Mouse (Mus musculus): ENCODE data around the gene Tbx6. TPM values are rescaled to one million over a fixed set of nuclear protein-coding genes. Genes with fewer than 3 reads are reported as not detected.

Gene Tbx6
- not detected in 2 replicates for polyA plus RNA-seq (2012; ENCODE audit: insufficient read depth, insufficient read length, missing spikeins)

DNA sequence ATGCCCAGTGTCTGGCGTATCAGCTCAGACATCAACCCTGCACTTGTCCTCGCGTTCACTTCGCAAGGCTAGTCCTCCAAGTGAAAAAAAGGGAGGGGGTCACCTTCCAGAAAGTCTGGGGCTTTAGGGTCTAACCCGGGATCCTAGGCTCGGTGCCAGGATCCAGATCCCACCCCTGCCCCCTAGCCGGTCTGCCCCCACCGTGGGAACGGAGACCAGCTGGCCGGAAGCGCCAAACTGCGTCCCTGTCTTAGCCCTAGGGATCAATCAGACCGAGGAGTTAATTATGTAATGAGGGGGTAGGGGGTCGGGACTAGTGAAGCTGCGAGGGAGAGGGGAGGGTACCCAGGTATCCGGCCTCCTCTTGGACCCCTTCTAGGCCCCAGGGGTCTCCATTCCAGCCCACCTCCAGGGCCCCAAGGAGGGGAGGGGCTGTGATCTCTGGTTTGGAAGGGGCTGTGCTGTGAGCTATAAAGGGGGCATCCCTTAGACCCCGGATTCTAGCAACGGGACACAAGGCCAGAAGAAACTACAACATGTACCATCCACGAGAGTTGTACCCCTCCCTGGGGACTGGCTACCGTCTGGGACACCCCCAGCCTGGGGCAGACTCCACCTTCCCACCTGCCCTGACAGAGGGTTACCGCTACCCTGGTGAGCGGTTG lies at the start of gene Tbx6:
TSS of gene Tbx6 (plus strand) at position 513 of the 665 bp plus-strand sequence.
- H3K27ac ChIP-seq (replicated peaks; ENCODE audit: low read depth, low read length), result peak within 1 kb of the TSS; percentile 58
- H3K4me1 ChIP-seq (ENCODE audit: control insufficient read depth, insufficient read depth, insufficient read length, low read length), result peaks cover 8% of the 10 kb centered on the region
- peak within 1 kb of the TSS; percentile 58 for H3K4me3 ChIP-seq (ENCODE audit: insufficient read depth, low read depth, low read length)

DNA sequence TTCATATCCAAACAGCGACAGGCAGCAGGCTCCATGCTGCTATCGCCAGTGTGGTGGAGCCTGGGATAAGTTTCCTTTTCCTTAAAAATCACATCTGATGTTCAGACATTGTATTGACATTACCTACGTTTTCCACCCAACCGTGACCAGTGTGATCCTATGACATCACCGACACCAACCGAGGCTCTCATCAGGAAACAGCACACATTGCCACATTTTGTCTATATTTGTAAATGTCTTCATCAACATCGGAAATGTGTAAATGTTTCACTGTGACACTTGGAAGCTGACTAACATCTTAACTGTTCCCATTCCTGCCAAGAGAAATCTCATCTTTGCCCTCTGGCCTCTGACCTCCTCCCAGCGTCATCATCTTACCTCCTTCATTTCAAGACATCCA lies 45.2 kb upstream of the Tbx6 start:
- no peak overlapping the region for H3K27ac ChIP-seq (replicated peaks; ENCODE audit: low read depth, low read length)
- no peak overlapping the region for H3K4me3 ChIP-seq (ENCODE audit: insufficient read depth, low read depth, low read length)
- H3K4me1 ChIP-seq (ENCODE audit: control insufficient read depth, insufficient read depth, insufficient read length, low read length), result no peaks in the 10 kb centered on the region

DNA sequence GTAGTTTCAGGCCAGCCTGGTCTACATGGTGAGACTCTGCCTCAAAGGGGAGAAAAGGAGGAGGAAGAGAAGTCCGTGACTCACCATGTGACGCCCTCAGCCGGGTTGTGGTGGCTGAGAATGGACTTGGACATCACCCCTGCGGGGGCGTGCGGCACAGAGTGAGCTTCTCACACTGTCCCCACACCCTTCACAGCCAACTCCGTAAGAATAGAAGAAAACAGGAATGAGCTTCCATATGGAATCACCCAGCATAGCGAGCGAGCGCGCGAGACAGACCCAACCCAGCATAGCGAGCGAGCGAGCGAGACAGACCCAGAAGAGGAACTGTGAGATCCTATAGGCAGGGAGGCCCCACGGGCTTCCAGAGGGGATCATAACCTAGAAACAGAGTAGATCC lies 41.7 kb upstream of the Tbx6 start:
- Histone ChIP-seq H3K4me1 (ENCODE audit: control insufficient read depth, insufficient read depth, insufficient read length, low read length) (no peaks in the 10 kb centered on the region), H3K4me3 (ENCODE audit: insufficient read depth, low read depth, low read length) (no peak overlapping the region), H3K27ac (replicated peaks; ENCODE audit: low read depth, low read length) (no peak overlapping the region; the same call in 1 of the 2 replicates)

DNA sequence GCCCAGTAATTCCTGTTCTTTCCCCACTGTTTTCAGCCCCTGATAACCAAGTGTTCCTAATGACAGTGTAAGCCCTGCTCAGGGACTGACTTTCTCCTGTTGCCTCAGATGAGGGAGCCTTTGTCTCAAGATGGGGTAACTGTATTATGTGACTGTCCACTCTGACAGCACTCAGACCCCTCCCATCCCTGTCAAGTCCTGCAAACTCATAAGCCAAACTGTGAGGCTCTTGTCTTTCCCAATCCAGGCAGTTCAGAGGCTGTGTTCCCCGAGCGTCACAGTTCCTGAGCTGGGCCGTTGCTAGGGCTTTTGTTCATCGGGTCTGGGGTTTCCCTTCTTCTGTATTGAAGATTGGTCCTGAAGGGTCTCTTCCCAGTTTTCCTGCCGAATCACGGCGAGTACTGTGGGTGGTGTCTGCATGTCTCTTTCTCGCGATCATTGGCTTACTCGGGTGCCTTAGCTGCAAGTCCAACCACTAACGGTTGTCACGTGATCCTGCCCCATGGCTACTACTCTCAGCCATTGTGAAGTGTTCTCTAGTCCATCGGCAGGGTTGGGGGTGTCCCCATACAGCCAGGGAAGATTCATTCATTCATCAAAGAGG lies 41.0 kb upstream of the Tbx6 start:
- Histone ChIP-seq H3K27ac (replicated peaks; ENCODE audit: low read depth, low read length) (no peak overlapping the region; the same call in 1 of the 2 replicates), H3K4me3 (ENCODE audit: insufficient read depth, low read depth, low read length) (no peak overlapping the region), H3K4me1 (ENCODE audit: control insufficient read depth, insufficient read depth, insufficient read length, low read length) (no peaks in the 10 kb centered on the region)

- no peak overlapping the region for H3K27ac ChIP-seq (replicated peaks; ENCODE audit: low read depth, low read length)
Observed at GRCm38 (mm10) chr7:126740977-126741376, 40.3 kb upstream of the Tbx6 start.

DNA sequence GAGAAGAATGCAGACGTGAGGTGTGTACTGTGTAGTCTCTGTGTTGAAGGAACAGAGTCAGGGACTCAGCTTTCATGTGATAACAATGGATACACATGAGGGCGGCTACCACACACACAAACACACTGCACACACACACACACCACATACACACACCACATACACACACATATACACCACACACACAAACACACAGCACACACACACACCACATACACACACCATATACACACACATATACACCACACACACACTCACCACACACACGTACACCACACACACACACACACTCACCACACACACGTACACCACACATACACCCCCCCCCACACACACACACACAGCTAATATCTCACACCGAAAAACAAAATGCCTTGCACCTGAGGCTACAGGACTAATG lies 39.8 kb upstream of the Tbx6 start:
- no peaks in the 10 kb centered on the region for H3K4me1 ChIP-seq (ENCODE audit: control insufficient read depth, insufficient read depth, insufficient read length, low read length)
- H3K4me3 ChIP-seq (ENCODE audit: insufficient read depth, low read depth, low read length), result no peak overlapping the region
- no peak overlapping the region for H3K27ac ChIP-seq (replicated peaks; ENCODE audit: low read depth, low read length)

More at GRCm38 (mm10) chr7:126740977-126741376, 40.3 kb upstream of the Tbx6 start:
- Histone ChIP-seq H3K4me3 (ENCODE audit: insufficient read depth, low read depth, low read length) (no peak overlapping the region), H3K4me1 (ENCODE audit: control insufficient read depth, insufficient read depth, insufficient read length, low read length) (no peaks in the 10 kb centered on the region)

DNA sequence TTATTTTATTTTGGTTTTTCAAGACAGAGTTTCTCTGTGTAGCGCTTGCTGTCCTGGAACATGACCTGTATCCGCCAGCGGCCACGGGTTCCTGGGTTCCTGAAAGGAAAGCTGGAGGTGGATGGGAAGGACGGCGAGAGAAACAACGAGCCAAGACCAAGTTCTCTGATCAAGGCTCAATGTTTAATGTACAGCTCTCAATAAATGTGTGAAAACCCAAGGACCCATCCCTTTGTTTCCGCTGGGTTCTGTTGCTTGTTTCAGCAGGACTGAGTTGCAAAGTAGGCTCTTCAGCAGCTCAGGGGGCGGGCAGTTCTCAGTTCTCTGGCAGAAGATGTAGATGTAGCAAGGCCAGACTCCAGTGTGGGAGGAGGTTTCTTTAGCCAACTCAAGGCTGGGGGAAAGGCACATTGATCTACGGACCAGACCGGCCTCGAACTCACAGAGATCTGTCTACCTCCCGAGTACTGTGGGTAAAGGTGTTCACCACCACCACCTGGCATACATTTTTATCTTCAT lies 39.3 kb upstream of the Tbx6 start:
- no peak overlapping the region for H3K4me3 ChIP-seq (ENCODE audit: insufficient read depth, low read depth, low read length)
- H3K4me1 ChIP-seq (ENCODE audit: control insufficient read depth, insufficient read depth, insufficient read length, low read length), result no peaks in the 10 kb centered on the region

GRCm38 (mm10) chr7:126746066-126746465 lies 35.2 kb upstream of the Tbx6 start:
- peak overlapping the region; percentile 84 for H3K27ac ChIP-seq (replicated peaks; ENCODE audit: low read depth, low read length)
- H3K4me3 ChIP-seq (ENCODE audit: insufficient read depth, low read depth, low read length), result 0 out of 2 replicates have a peak overlapping the region, but pooled peaks have one; percentile 20
- H3K4me1 ChIP-seq (ENCODE audit: control insufficient read depth, insufficient read depth, insufficient read length, low read length), result no peaks in the 10 kb centered on the region

More for the DNA sequence above, 39.3 kb upstream of the Tbx6 start:
- H3K27ac ChIP-seq (replicated peaks; ENCODE audit: low read depth, low read length), result no peak overlapping the region

GRCm38 (mm10) chr7:126746798-126747197 lies 34.5 kb upstream of the Tbx6 start:
- Histone ChIP-seq H3K4me1 (ENCODE audit: control insufficient read depth, insufficient read depth, insufficient read length, low read length) (no peaks in the 10 kb centered on the region), H3K4me3 (ENCODE audit: insufficient read depth, low read depth, low read length) (0 out of 2 replicates have a peak overlapping the region, but pooled peaks have one; percentile 20), H3K27ac (replicated peaks; ENCODE audit: low read depth, low read length) (peak overlapping the region; percentile 84)

- Histone ChIP-seq H3K4me3 (ENCODE audit: insufficient read depth, low read depth, low read length) (no peak overlapping the region), H3K4me1 (ENCODE audit: control insufficient read depth, insufficient read depth, insufficient read length, low read length) (no peaks in the 10 kb centered on the region), H3K27ac (replicated peaks; ENCODE audit: low read depth, low read length) (peak overlapping the region; percentile 56; the same call in 1 of the 2 replicates)
Observed at GRCm38 (mm10) chr7:126748824-126749223, 32.5 kb upstream of the Tbx6 start.

- no peak overlapping the region for H3K4me3 ChIP-seq (ENCODE audit: insufficient read depth, low read depth, low read length)
- H3K4me1 ChIP-seq (ENCODE audit: control insufficient read depth, insufficient read depth, insufficient read length, low read length), result no peaks in the 10 kb centered on the region
- no peak overlapping the region for H3K27ac ChIP-seq (replicated peaks; ENCODE audit: low read depth, low read length)
Observed at GRCm38 (mm10) chr7:126749582-126750343, 31.5 kb upstream of the Tbx6 start.

GRCm38 (mm10) chr7:126754866-126755265 lies 26.4 kb upstream of the Tbx6 start:
- Histone ChIP-seq H3K4me3 (ENCODE audit: insufficient read depth, low read depth, low read length) (0 out of 2 replicates have a peak overlapping the region, but pooled peaks have one; percentile 10), H3K4me1 (ENCODE audit: control insufficient read depth, insufficient read depth, insufficient read length, low read length) (peaks cover 2% of the 10 kb centered on the region; the same call in 1 of the 2 replicates), H3K27ac (replicated peaks; ENCODE audit: low read depth, low read length) (peak overlapping the region; percentile 56)

DNA sequence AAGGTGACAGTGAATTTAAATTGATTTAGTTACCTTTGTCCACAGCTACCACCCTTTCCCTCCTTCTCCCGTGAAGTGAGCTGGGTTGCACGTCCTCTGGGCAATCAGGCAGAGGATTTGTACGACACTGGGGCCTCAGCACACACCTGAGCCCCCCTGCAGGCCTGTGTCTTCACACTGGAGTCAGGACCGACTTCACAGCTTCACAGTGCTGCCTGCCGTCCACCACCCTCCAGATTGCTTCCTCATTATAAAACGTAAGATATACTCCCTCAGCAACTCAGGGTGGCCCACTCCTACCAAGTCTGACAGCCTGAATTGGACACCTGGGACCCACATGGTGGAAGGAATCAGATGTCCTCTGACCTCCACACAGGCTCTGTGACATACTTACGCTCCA lies 22.7 kb upstream of the Tbx6 start:
- no peak overlapping the region for H3K27ac ChIP-seq (replicated peaks; ENCODE audit: low read depth, low read length)

GRCm38 (mm10) chr7:126759050-126759671 lies 22.1 kb upstream of the Tbx6 start, which contains the start of gene Mapk3:
Mapk3 (plus strand) TSS chr7:126759601.
- Histone ChIP-seq H3K27ac (replicated peaks; ENCODE audit: low read depth, low read length) (peak within 1 kb of the TSS; percentile 92), H3K4me1 (ENCODE audit: control insufficient read depth, insufficient read depth, insufficient read length, low read length) (peaks cover 17% of the 10 kb centered on the region), H3K4me3 (ENCODE audit: insufficient read depth, low read depth, low read length) (peak within 1 kb of the TSS; percentile 98)

More for the DNA sequence above, 22.7 kb upstream of the Tbx6 start:
- Histone ChIP-seq H3K4me1 (ENCODE audit: control insufficient read depth, insufficient read depth, insufficient read length, low read length) (peaks cover 17% of the 10 kb centered on the region), H3K4me3 (ENCODE audit: insufficient read depth, low read depth, low read length) (no peak overlapping the region)
